Mouse (Mus musculus) heart, postnatal 0 days (tissue): ENCODE measurements around the gene Vmn2r36. TPM values are rescaled to one million over a fixed set of nuclear protein-coding genes. Genes with fewer than 3 reads are reported as not detected.
"Not testable (repeated sequence)": the region's sequence is repeated elsewhere in the genome, so short reads cannot be mapped to it uniquely, and the experiment has no call there.

Experiments
- ATAC-seq: fragments of 200-750 bp; cut with Nextera tagmentation; 2 replicates; pipeline ENCODE4 v1.8.0; 2017; ENCODE audit warnings: low read depth, moderate number of reproducible peaks, moderate library complexity; ENCODE audit not compliant: insufficient read depth
- DNase-seq: peaks from one replicate; pipeline ENCODE4 v3.0.0-alpha.2; 2016; ENCODE audit warnings: low spot score
- H3K27ac ChIP-seq: fragments of 300-500 bp; sonication (generic); 2 replicates; pipeline ENCODE4 v1.5.1; 2014; ENCODE audit warnings: low read depth, mild to moderate bottlenecking
- H3K27me3 ChIP-seq: fragments of 300-500 bp; sonication (generic); 2 replicates; pipeline ENCODE4 v1.6.1; 2014; ENCODE audit warnings: low read length, mixed read lengths; ENCODE audit not compliant: control insufficient read depth, insufficient read depth
- H3K36me3 ChIP-seq: fragments of 300-500 bp; sonication (generic); replicated peaks from 2 replicates; pipeline ENCODE4 v1.6.1; 2014; ENCODE audit warnings: low read length, mixed read lengths; ENCODE audit not compliant: control insufficient read depth, insufficient read depth
- H3K4me1 ChIP-seq: fragments of 300-500 bp; sonication (generic); 2 replicates; pipeline ENCODE4 v1.6.1; 2014; ENCODE audit warnings: antibody characterized with exemption; ENCODE audit not compliant: control insufficient read depth, insufficient read depth
- H3K4me2 ChIP-seq: fragments of 300-500 bp; sonication (generic); 2 replicates; pipeline ENCODE4 v1.6.1; 2014; ENCODE audit warnings: low read depth, mild to moderate bottlenecking, low read length, moderate library complexity
- H3K4me3 ChIP-seq: fragments of 300-500 bp; sonication (generic); 2 replicates; pipeline ENCODE4 v1.5.1; 2014; ENCODE audit warnings: low read depth, low read length
- H3K9ac ChIP-seq: fragments of 300-500 bp; sonication (generic); replicated peaks from 2 replicates; pipeline ENCODE4 v1.6.1; 2014; ENCODE audit warnings: low read depth, low read length, mixed read lengths
- H3K9me3 ChIP-seq: fragments of 300-500 bp; sonication (generic); replicated peaks from 2 replicates; pipeline ENCODE4 v1.6.1; 2016; ENCODE audit warnings: low read length; ENCODE audit not compliant: control insufficient read depth
- WGBS: fragments of 180-500 bp; shearing (Covaris S2); extraction: QIAGEN DNeasy Blood & Tissue Kit; methylation state at CpG from one replicate; pipeline ENCODE4 v1.1.7; 2014; 5-methylcytosine and 5-hydroxymethylcytosine counted together
- polyA plus RNA-seq: library from polyadenylated mRNA; unstranded; fragments of >200 nt; fragmentation: Nextera tagmentation; extraction: Ambion mirVana; gene quantifications from 2 replicates; pipeline ENCODE4 v1.2.1, GENCODE M21; 2015
- total RNA-seq: library from RNA; depleted of rRNA; stranded (reverse); fragments of >200 nt; gene quantifications from 2 replicates; pipeline ENCODE4 v1.2.3, GENCODE M21; 2014; ENCODE audit warnings: low replicate concordance; rRNA removed

The Vmn2r36 gene
- total RNA-seq = not detected in 2 replicates
- not detected in 2 replicates for polyA plus RNA-seq

- H3K9me3 ChIP-seq, DNase-seq, H3K4me1 ChIP-seq, H3K27me3 ChIP-seq, H3K4me2 ChIP-seq, H3K4me3 ChIP-seq, H3K36me3 ChIP-seq, H3K27ac ChIP-seq, H3K9ac ChIP-seq, ATAC-seq: not testable (repeated sequence)
- no CpG with 5 or more reads among the region's 1 CpGs for whole genome bisulfite sequencing
Observed at GRCm38 (mm10) chr7:7902395-7902794, at the start of gene Vmn2r36. Gene Vmn2r36 (minus strand): TSS chr7:7902495.

Other genes starting within 250 kb of the Vmn2r36 start
- gene Vmn2r34, start 213.0 kb downstream of the Vmn2r36 start, total RNA-seq = not detected in 2 replicates
- not detected in 2 replicates for gene Vmn2r34, start 213.0 kb downstream of the Vmn2r36 start, polyA plus RNA-seq
- not detected in 2 replicates for gene Vmn2r35, start 82.6 kb downstream of the Vmn2r36 start, total RNA-seq
- not detected in 2 replicates for gene Vmn2r35, start 82.6 kb downstream of the Vmn2r36 start, polyA plus RNA-seq